Mouse (Mus musculus): ENCODE results near the gene Map3k21.

Map3k21 gene

DNA sequence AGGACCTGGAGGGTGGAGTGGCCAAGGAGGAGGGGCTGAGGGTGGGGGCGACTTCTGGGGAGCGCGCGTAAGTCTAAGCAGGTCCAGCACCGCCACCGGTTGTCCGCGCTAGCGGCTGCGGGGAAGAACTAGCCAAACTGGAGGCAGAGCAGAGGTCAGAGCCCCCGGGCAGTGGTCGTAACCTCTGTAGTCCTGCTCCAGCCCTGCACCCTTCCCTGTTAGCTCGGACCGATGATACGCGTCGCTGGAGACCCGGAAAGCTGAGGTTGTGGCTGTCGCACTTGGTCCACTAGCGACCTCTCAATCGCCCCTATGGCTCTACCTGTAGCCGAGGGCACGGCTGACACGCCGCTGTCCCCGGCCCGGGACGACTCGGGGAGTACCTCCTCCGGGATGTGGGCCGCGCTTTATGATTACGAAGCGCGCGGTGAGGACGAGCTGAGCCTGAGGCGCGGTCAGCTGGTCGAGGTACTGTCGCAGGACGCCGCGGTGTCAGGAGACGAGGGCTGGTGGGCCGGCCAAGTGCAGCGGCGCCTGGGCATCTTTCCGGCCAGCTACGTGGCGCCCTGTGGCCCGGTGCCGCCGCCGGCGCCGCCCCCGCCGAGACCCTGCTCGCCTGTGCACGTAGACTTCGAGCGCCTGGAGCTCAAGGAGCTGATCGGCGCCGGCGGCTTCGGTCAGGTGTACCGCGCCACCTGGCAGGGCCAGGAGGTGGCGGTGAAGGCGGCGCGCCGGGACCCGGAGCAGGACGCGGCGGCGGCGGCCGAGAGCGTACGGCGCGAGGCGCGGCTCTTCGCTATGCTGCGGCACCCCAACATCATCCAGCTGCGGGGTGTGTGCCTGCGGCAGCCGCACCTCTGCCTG is at the start of gene Map3k21:
Gene Map3k21, plus strand, starts transcription at position 86 of the 864 bp plus-strand sequence.
- DNase-seq = peak; percentile 33 to 62

DNA sequence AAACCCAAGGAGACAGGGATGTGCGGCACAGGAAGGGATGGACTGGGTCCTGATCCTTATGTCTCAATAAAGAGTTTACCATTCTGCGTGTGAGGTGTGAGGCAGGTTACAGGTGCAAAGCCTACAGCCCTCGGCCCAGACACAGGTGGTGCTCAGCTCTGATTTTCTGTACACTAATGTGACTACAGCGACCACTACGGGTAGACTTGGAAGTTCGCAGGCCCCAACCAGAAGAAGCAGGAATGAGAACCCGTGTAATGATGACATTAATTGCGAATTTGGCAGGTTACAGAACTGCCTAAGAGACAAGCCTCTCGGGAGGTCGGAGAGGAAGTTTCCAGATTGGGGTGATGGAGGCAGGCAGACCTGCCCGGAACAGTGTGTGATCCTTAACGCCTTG is 44.1 kb upstream of the Map3k21 start:
- DNase-seq = no peak

DNA sequence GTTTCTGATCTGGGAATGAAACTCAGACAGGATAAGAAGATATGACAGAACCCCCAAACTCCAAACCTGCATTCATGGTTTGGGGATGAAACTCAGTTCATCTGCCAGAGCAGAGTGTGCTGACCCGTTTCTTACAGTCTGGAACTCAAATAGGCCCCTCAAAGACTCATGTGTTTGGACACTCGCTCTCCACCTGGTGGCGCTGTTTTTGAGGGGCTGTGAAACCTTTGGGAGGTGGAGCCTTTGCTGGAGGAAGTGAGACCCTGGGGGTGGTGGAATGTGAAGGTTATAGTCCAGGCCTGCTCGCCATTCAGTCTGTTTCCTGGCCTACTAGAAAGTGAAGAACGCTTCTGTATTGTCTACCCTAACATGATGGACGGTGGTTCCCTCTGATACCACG is 41.7 kb upstream of the Map3k21 start:
- no peak for DNase-seq

DNA sequence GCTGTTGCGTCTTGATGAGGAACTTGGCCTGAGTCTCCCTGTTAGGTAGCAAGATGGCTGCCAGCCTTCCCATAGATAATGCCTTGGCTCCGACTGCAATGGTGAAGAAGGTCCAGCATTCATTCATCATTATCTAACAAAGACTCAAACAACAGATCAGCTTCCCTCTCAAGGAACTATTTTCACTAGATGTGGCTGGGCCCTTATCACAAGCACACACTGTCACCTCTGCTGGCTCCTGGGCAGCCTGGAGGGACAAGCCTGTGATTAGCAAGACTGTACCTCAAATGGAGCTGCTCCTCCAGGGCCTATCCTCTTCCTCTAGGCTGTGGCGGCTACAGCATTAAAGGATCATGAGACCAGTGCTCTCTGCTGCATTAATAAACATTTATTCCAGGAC is 40.5 kb upstream of the Map3k21 start:
- DNase-seq = no peak

DNA sequence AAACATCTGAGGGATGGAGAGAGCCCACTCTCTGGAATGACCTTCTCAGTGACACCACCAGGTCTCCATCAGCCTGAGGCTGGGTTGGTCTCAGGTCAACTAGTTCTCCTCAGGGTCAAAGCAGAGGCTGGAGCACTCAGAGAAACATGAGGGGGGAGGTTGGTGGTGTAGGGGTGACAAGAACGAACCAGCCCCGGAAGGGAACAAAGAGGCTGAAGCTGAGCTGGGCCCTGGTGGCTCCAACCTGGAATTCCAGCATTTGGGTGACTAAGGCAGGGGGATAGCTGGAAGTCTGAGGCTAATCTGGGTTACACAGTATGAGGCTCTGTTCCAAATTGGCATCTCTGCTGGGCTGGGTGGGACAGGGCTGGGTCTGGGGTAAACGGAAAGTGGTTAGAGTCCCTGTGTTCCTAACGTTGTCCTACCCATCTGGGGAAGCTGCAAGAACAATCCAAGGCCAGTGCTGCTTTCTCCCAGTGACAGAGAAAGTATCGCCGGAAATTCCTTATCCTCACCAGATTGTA is 40.0 kb upstream of the Map3k21 start:
- DNase-seq = no peak

DNA sequence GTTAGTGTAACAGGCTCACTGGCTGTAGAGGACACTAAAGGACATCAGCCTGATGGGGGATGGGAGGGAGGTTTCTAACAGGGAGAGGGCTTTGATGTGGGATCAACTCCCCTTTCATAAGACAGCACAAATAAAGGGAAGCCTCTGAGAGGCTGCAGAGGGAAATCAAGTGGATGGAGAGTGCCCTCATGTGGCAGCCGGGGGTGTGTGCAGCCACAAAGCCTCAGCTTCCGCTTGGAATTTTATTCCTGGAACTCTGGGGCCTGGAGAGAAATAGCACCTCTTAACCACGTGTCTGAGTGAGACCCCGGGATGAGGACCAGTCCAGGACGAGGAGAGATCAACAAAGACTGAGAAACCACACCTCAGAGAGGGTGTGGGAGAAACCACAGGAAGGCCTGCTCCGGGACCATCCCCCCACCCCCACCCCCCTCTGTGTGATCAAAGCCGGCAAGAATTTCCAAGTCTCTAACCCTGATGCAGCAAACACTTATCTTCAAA is 39.4 kb upstream of the Map3k21 start:
- peak; percentile 61 to 73 for DNase-seq

DNA sequence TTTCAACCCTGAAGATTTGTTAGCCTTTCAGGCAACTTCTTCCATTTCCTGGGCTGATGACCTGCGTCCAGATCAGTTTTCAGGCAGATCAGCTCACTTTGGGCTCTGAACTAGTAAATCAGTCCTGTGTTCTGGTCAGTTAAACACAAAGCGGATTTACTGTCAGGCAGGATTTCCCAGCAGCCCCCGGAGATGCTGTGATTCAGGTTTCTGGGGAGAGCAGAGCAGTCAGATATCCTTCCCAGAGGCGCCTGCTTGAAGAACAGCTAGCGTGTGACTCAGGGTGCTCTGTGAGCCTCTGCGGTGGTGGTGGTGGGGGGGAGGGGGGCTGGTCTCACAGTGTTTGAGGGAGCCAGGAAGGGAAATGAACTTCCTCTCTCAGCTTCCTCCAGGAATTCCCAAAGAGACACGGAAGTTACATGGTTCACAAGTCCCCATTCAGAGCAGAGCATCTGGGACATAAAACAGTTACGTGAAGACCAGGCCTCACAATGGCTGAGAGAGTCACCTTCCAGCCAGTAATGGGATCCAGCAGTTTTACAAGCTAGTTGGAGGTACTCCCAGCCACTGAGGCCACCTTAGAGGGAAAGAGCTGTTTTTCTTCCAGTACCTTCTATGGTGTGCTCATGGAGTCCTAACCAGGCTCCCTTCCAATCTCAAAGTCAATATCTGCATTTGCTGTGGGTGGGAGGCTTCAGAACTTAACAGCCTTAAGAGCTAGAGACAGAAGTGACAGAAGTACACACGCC is 37.6 kb upstream of the Map3k21 start:
- DNase-seq = no peak

DNA sequence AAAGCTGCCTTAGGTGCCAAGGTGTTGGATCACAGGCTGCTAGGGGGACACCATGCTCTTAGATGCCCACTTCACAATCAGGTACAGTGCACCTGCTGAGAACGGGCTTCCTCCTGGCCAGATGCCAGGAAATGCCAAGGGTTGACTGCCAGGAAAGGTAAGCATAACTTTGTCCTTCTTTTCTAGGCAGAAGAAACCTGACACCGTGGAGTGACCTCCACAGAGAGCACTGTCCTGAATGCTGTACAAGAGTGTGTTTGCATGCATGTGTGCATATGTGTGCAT is 37.1 kb upstream of the Map3k21 start:
- no peak for DNase-seq

DNA sequence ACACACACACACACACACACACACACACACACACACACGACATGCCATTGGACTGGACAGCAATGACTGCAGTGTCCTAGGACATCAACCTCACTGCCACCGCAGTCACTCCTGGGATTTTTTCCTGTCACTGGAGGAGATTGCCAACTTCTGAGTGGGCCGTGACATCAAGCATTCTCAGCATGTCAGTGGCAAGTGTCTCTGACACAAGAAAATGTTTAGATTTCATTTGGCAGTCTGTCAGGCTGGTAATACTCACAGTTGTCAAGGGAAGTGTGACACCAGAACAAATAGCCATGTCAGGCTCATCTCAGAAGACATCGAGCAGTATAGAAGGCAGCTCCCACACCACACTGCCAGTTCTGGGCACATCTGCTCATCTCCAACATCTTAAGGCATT is 29.8 kb upstream of the Map3k21 start:
- no peak for DNase-seq

DNA sequence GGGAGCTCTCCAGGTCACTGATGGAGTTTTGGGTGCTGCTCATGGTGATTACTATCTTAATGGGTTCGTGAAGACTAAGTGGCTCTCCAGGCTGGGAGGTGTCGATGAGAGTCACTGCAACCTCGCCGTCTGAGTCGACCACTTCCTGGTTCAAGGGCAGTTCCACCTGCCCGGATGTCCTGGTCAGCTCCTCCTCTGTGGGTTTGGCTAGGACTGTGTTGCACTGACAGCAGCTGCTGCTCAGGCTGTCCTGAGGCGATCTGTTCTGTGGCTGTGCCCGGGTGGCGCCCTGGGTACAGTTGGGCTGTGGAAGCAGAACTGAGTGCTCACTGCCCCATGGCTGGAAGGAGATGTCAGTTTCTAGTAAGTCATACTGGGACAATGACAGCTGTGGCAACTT is 22.7 kb upstream of the Map3k21 start:
- no peak for DNase-seq

DNA sequence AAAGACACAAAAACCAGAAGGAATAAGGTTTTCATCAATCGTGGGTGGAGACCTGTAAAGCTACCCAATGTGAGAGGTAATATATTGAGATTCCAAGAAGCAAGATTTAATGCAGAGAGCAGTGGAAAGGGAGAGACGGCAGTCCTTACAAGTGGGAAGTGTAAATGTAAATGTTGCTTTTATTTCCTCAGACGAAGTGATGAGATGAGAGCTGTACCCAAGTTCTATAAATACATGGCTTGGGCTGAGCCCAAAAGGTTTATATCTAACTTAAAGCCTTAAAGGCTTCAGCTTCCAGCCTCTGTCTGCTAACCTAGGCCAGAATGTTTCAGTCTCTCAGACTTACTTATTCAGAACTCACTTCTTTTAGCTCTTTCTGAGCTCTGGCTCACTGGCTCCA is 20.3 kb upstream of the Map3k21 start:
- DNase-seq = no peak

DNA sequence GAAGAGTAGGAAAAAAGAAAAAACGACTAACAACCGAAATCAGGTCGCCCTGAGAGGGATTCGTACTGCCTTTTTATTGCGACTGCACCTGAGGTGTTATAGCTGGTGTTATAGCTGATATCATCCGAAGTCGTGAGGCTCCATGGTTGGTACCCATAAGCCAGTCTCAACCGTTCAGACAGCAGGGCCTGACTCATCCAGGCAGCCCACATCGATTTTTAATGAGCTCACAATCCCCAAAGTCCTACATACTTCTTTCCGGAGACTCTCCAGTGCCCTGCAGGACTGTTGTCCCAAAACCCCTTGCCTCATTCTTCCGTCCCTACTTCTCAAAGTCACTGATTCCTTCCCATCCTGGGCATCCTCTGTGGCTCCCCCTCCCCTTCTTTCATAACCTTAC is 12.9 kb upstream of the Map3k21 start:
- peak; percentile 15 to 18 for DNase-seq

DNA sequence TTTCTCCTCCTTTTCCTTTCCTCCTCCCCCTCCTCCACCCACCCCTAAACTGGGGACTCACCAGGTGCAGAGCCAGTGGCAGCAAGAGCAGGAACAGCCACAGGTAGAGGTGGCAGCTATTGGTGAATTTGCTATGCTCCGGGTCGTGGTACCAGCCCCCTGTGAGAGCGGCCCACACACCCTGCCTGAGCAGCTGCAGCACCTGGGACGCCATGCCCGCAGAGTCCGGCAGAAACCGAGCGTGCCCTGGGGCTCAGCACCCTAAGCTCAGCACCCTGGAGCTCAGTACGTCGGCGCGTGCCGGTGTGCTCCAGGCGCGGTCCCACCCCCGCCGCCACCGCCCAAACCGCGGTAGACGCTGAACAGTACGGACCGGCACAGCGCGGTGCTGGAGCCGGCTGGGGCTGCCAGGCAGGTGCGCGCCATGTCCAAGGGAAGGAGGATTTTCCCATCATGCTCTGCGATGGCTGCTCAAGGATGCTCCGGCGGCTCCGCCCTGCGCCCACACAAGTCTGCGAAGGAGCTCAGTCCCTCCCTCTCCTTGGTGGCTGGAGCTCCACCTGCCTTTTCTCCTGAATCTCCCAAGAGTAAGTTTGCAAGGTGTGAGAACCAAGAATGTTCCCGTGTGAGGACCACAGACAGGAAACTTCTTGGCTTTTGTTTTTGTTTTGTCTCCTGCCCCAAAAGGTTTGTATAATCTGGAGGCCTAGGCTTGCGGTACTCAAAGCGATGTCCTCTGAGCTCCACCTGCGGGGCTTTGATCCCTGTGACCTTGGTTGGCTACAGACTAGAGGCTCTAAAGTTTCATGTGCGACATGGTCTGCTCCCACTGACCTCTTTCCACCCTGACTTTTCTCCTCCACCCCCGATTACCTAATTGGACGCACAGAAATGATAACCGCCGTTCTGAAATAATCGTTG is 12.1 kb upstream of the Map3k21 start, which contains the start of gene Pcnx2:
Gene Pcnx2, minus strand, starts transcription at position 450 of the 921 bp plus-strand sequence.
- DNase-seq = peak; percentile 92 to 95

DNA sequence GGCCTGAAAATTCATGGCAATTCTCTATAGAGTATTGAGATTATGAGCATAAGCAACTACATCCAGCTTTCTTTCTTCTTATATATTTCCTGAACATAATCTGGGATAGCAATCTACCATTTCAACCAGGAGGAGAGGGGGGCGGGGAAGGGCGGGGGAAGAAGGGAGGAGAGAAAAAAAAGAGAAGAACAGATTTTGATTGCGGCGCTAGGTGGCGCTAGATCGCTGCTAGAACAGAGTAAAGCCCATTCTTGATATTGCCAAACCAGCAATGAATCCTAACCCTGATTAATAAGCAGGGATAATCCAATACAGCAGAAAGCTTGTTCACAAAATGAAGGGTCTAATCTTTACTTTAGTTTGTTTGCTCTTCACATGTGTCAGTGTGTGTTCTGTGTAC is 11.4 kb upstream of the Map3k21 start:
- peak; percentile 78 to 82 for DNase-seq

DNA sequence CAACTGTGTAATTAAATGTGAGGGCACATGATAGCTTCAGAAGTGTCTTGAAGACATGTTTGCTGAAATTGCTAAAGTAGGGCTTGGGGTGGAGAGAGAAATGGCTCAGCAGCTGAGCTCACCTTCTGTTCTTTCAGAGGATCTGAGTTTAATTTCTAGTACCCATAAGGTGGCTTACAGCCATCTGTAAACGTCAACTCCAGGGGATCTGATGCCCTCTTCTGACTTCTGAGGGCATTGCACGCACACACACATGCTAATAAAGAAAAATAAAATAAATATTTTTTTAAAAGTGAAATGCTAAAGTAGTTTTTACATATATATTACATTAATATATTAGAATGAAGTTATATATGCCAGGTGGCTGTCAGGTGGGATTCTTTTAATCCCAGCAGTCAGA is 9.1 kb upstream of the Map3k21 start:
- peak in 1 of 2 experiments; percentile 19 for DNase-seq

DNA sequence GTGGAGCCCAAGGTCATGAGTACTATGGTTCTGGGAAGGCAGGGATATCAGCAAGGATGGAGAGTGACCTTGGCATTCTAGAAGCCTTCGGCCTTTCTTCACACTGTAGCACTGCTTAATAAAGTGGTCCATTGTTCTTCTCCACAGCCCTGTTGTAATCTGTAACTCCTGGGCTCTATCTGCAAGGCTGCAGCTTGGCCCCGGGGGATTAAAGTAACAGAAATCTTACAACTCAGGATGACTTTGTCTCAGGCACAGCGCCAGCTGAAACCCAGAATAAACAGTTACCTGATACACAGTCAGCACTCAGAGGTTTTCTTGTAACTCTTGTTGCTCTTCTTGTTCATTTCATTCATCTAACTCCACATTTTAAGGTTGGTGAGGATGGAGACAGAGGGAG is 7.7 kb upstream of the Map3k21 start:
- DNase-seq = no peak

DNA sequence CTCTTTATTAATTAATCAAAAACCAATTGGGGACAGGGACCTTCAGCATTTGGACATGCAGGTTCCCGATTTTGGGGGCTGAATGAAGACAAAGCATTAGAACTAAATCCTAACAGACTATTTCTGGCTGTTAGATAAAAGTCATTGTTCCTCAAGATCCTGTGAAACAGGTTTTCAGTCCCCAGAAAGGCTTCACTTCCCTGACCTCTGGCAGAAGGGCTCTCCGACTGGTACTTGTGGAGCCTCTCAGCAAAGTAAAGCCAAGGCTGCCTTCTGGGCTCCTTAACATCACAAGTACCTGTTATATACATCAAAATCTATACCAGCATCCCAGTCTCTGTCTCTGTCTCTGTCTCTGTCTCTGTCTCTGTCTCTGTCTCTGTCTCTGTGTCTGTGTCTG is 4.9 kb upstream of the Map3k21 start:
- no peak for DNase-seq

DNA sequence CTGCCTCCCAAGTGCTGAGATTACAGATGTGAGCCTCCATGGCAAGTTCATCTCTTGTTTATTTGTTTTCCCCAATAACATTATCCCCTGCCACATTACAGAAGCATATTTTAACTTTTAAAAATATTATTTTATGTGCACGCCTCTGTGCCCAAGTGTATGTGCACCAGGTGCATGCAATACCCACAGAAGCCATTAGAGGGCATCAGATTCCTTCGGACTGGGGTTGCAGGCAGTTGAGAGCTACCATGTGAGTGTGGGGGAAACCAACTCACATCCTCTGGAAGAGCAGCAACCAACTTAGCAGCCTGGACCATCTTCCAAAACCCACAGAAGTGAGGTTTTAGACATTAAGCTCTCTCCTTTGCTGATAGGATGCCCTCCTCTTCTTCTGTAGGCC is 2.9 kb upstream of the Map3k21 start:
- no peak for DNase-seq

DNA sequence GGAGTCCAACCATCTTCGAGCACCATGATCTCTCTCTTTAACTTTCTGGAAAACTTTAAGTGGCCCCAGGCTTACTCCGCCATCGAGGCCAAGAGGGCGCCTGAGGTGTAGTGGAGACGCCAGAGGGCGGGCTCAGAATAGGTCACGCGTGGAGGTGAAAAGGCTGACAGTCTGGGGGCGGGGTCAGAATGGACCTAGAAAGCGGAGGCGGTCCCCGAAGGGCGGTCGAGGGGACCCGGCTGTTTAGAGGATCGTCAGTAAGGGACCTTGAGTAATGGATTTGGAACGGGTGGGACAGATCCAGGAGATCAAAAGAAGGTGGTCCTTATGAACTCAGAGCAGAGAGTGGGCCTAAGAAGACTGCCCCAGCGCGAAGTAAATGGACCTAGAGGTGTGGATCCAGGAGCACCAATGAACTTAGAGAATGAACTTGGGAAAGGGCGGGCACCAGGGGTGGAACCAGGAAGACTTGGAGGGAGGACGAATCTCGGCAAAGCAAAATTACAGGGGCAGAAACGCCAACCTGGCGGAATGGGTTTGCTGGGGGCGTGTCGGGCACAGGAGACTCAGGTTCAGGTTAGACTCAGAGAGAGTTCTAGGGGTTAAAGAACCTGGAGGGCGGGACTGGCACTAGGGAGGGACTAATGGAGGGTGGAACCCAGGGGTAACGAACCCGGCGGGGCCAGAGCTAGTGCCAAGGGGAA is 437 bp upstream of the Map3k21 start:
- peak in 1 of 2 experiments; percentile 31 for DNase-seq

DNA sequence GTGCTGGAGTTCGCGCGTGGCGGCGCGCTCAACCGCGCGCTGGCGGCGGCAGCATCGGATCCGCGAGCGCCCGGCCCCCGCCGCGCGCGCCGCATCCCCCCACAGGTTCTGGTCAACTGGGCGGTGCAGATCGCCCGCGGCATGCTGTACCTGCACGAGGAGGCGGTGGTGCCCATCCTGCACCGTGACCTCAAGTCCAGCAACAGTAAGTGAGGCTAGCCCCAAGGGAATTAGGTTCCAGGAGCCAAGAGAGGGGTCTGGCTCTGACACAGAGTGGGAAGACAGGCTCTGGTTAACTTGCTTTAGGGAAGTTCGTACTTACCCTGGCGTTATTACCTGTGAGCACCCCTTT is 955 bp downstream of the Map3k21 start:
- DNase-seq = no peak

DNA sequence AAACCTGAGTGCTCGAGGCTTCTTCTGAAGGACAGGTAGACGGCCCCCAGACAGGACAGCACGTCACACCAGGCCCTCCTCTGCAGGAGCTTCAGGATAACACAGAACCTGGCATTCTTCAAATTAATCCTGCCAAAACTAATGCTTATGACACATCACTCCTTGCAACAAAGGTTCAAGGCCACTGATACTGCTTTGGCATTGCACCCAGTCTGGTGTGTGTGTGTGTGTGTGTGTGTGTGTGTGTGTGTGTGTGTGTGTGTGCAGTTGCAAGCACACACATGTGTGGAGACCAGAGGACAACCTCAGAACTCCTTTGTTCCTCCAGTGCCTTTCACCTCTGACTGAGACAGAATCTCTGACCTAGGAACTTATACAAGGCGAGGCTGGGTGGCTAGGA is 3.0 kb downstream of the Map3k21 start:
- no peak for DNase-seq

DNA sequence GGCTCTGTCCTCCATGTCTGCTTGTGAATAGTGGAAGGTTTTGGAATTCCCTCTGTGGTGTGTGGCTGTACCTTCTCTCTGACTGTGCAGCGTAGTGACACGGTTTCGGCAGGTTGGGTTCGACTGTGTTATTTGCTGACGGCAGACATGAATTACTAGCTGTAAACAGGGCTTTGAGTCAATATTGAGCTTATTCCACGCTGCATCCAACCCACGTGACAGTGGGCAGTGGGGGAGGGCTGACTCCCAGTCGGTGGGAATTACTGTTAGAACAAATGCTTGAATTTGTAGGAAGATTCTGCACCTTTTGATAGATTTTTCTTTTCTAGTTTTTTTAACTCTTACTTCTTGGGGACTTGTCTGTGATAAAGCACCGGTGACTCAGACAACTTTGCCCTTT is 4.1 kb downstream of the Map3k21 start:
- no peak for DNase-seq

Data from cerebellum, adult 18-20 months (tissue).